Mouse (Mus musculus) heart, embryonic 11.5 days (tissue): ENCODE data around the gene Eef1b2. TPM values are rescaled to one million over a fixed set of nuclear protein-coding genes. Genes with fewer than 3 reads are reported as not detected.
A peak's percentile ranks its signal among the peaks of the same experiment; 100 is the strongest.
"Not testable (repeated sequence)": the region's sequence is repeated elsewhere in the genome, so short reads cannot be mapped to it uniquely, and the experiment has no call there.

Source experiments
- ATAC-seq: fragments of 200-750 bp; cut with Nextera tagmentation; replicated peaks from 2 replicates; pipeline ENCODE4 v1.8.0; 2017; ENCODE audit warnings: moderate library complexity; ENCODE audit not compliant: insufficient number of reproducible peaks, low FRiP score, low TSS enrichment
- H3K27ac ChIP-seq: fragments of 300-500 bp; sonication (generic); 2 replicates; pipeline ENCODE4 v1.5.1; 2014; ENCODE audit warnings: mild to moderate bottlenecking, low read depth, low read length
- H3K27me3 ChIP-seq: fragments of 300-500 bp; sonication (generic); 2 replicates; pipeline ENCODE4 v1.6.1; 2014; ENCODE audit warnings: mild to moderate bottlenecking, low read length, mixed read lengths; ENCODE audit not compliant: control insufficient read depth, insufficient read depth
- H3K36me3 ChIP-seq: fragments of 300-500 bp; sonication (generic); 2 replicates; pipeline ENCODE4 v1.6.1; 2014; ENCODE audit warnings: mild to moderate bottlenecking, low read length, moderate library complexity, mixed read lengths; ENCODE audit not compliant: control insufficient read depth, insufficient read depth
- H3K4me1 ChIP-seq: fragments of 300-500 bp; sonication (generic); 2 replicates; pipeline ENCODE4 v1.6.1; 2014; ENCODE audit warnings: low read length; ENCODE audit not compliant: control insufficient read depth, insufficient read depth
- H3K4me2 ChIP-seq: fragments of 300-500 bp; sonication (generic); 2 replicates; pipeline ENCODE4 v1.6.1; 2014; ENCODE audit warnings: mild to moderate bottlenecking, moderate library complexity
- H3K4me3 ChIP-seq: fragments of 300-500 bp; sonication (generic); 2 replicates; pipeline ENCODE4 v1.5.1; 2014; ENCODE audit warnings: low read depth, low read length
- H3K9ac ChIP-seq: fragments of 300-500 bp; sonication (generic); 2 replicates; pipeline ENCODE4 v1.6.1; 2014; ENCODE audit warnings: mild to moderate bottlenecking, low read depth, low read length, moderate library complexity
- H3K9me3 ChIP-seq: fragments of 300-500 bp; sonication (generic); replicated peaks from 2 replicates; pipeline ENCODE4 v1.6.1; 2016; ENCODE audit warnings: low read length; ENCODE audit not compliant: control insufficient read depth
- WGBS: fragments of 180-500 bp; shearing (Covaris S2); extraction: QIAGEN DNeasy Blood & Tissue Kit; methylation state at CpG from one replicate; pipeline ENCODE4 v1.1.7; 2014; ENCODE audit not compliant: insufficient replicate concordance; 5-methylcytosine and 5-hydroxymethylcytosine counted together
- polyA plus RNA-seq: library from polyadenylated mRNA; unstranded; fragments of >200 nt; fragmentation: Nextera tagmentation; extraction: Ambion mirVana; gene quantifications from 2 replicates; pipeline ENCODE4 v1.2.1, GENCODE M21; 2014

Eef1b2 gene
- polyA plus RNA-seq = 416 and 417 TPM in 2 replicates

- under 1% methylated on average over 72 of the region's 72 CpGs for WGBS
- Histone ChIP-seq H3K4me1 (peaks cover 20% of the 10 kb centered on the region), H3K9ac (peak within 1 kb of the TSS; percentile 98), H3K9me3 (no peaks in the 10 kb centered on the region), H3K36me3 (peaks cover 17% of the 10 kb centered on the region; the same call in 1 of the 2 replicates), H3K4me2 (peak within 1 kb of the TSS; percentile 84), H3K4me3 (peak within 1 kb of the TSS; percentile 96), H3K27me3 (no peaks in the 10 kb centered on the region), H3K27ac (peak within 1 kb of the TSS; percentile 89)
- peak; percentile 86 for ATAC-seq
These were observed at the start of gene Eef1b2, which contains the start of gene Ndufs1 for GRCm38 (mm10) chr1:63176604-63177421. Eef1b2 (plus strand) TSS chr1:63176825. Ndufs1 (minus strand) TSS chr1:63176833.

GRCm38 (mm10) chr1:63129273-63129672 is 47.4 kb upstream of the Eef1b2 start:
- H3K9ac ChIP-seq = no peak overlapping the region
- H3K4me3 ChIP-seq = peak overlapping the region; percentile 34
- no peak overlapping the region for H3K27ac ChIP-seq
- ATAC-seq = no peak
- H3K4me2 ChIP-seq = peak overlapping the region; percentile 73
- H3K9me3 ChIP-seq = no peaks in the 10 kb centered on the region
- 75% methylated on average over 3 of the region's 3 CpGs for WGBS
- peaks cover 1% of the 10 kb centered on the region for H3K36me3 ChIP-seq
- peaks cover 10% of the 10 kb centered on the region for H3K4me1 ChIP-seq
- H3K27me3 ChIP-seq = no peaks in the 10 kb centered on the region

DNA sequence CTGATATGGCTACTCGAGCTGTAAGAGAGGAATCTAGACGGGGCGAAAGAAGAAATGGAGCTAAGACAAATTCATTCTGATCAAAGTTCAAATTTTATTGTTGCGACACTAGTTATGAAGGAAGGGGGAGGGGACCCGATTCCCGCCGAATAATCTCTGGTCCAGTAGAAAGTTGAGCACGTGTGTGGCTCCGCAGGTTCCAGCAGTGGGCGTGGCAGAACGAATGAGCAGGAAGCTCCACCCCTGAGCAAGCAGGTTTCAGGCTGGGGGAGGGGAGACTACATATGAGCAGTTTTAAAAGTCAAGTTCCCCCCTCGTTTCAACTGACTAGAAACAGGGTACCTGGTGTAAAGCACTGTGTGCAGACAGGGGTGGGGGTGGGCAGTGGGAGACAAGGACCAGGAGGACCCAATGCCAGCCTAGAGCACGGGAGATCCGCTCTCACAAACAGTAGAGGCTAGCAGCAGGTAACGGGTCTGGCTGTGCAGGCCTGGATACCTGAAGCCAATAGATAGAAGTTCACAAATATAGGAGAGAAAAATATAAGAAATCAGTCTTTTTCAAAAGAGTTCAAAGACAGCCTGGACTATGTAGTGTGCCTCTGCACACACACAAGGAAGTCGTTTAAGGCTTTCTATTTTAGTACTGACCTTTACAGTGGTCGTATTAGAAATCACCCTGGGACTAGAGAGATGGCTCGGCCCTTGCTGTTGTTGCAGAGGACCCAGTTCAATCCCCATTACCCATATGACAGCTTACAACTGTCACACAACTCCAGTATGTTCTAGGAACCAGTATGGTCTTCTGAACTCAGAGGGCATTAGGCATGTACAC is 46.6 kb upstream of the Eef1b2 start:
- Histone ChIP-seq H3K4me3 (peak overlapping the region; percentile 38), H3K9ac (peak overlapping the region; percentile 58), H3K27me3 (no peaks in the 10 kb centered on the region), H3K4me2 (peak overlapping the region; percentile 73), H3K36me3 (no peaks in the 10 kb centered on the region; the same call in 1 of the 2 replicates), H3K27ac (no peak overlapping the region), H3K4me1 (peaks cover 10% of the 10 kb centered on the region), H3K9me3 (no peaks in the 10 kb centered on the region)
- 19% methylated on average over 18 of the region's 18 CpGs for WGBS
- peak; percentile 60 for ATAC-seq

GRCm38 (mm10) chr1:63130883-63131282 is 45.7 kb upstream of the Eef1b2 start:
- WGBS = 78% methylated on average over 2 of the region's 2 CpGs
- H3K36me3 ChIP-seq = no peaks in the 10 kb centered on the region; the same call in 1 of the 2 replicates
- H3K27me3 ChIP-seq = no peaks in the 10 kb centered on the region
- no peak overlapping the region for H3K9ac ChIP-seq
- H3K4me3 ChIP-seq = no peak overlapping the region
- peaks cover 10% of the 10 kb centered on the region for H3K4me1 ChIP-seq
- no peak overlapping the region for H3K4me2 ChIP-seq
- no peaks in the 10 kb centered on the region for H3K9me3 ChIP-seq
- ATAC-seq = no peak
- H3K27ac ChIP-seq = no peak overlapping the region

GRCm38 (mm10) chr1:63131766-63132165 is 44.9 kb upstream of the Eef1b2 start:
- Histone ChIP-seq H3K27ac (no peak overlapping the region), H3K9ac (no peak overlapping the region), H3K4me2 (no peak overlapping the region), H3K36me3 (no peaks in the 10 kb centered on the region; the same call in 1 of the 2 replicates), H3K9me3 (no peaks in the 10 kb centered on the region), H3K4me1 (peaks cover 10% of the 10 kb centered on the region), H3K27me3 (no peaks in the 10 kb centered on the region), H3K4me3 (no peak overlapping the region)
- ATAC-seq = no peak
- 87% methylated on average over 11 of the region's 11 CpGs for WGBS

DNA sequence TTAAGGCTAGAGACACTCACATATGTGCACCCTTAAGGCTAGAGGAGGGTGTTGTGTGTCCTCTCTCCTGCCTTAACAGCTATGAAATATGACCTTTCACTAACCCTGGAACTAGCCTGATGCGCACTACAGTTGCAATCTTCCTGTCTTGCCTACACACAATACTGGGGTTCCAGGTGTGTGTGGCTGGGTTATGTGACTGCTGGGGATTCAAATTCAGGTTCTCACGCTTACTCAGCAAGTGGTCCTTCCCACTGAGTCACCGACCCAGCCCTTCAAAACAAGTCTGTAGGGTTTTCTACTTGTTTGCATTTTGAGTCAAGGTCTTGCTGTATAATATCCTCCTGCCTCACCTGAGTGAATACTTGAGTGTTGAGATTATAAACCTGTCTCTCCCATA is 42.1 kb upstream of the Eef1b2 start:
- Histone ChIP-seq H3K9ac (no peak overlapping the region), H3K36me3 (no peaks in the 10 kb centered on the region), H3K4me1 (peaks cover 8% of the 10 kb centered on the region), H3K27me3 (no peaks in the 10 kb centered on the region), H3K4me3 (no peak overlapping the region), H3K4me2 (no peak overlapping the region), H3K27ac (no peak overlapping the region), H3K9me3 (no peaks in the 10 kb centered on the region)
- no peak for ATAC-seq
- WGBS = 65% methylated on average over 3 of the region's 3 CpGs

GRCm38 (mm10) chr1:63137971-63138370 is 38.7 kb upstream of the Eef1b2 start:
- Histone ChIP-seq H3K4me2 (no peak overlapping the region), H3K27me3 (no peaks in the 10 kb centered on the region), H3K36me3 (peaks cover 10% of the 10 kb centered on the region), H3K9ac (no peak overlapping the region), H3K4me3 (no peak overlapping the region), H3K27ac (no peak overlapping the region), H3K9me3 (no peaks in the 10 kb centered on the region), H3K4me1 (no peaks in the 10 kb centered on the region)
- 89% methylated on average over 2 of the region's 2 CpGs for WGBS
- no peak for ATAC-seq

- not testable (repeated sequence) for H3K27ac ChIP-seq, ATAC-seq, H3K9ac ChIP-seq, H3K4me2 ChIP-seq, H3K4me1 ChIP-seq, H3K9me3 ChIP-seq, H3K27me3 ChIP-seq, H3K4me3 ChIP-seq
- peaks cover 14% of the 10 kb centered on the region for H3K36me3 ChIP-seq
- WGBS = 92% methylated on average over 1 of the region's 1 CpGs
These were observed 38.0 kb upstream of the Eef1b2 start for GRCm38 (mm10) chr1:63138586-63138985.
